ENCODE assay signal across 19 mouse cellular contexts in genomic region chr10:90220470-90220869, GRCm38 (mm10).
DNase-seq lines count a peak whose midpoint lies in the region; ATAC-seq and TF ChIP-seq lines count a peak whose summit lies in the region.
"Had no signal": no experiment of that assay in that cellular context is flagged by ENCODE, and none has a peak within 500 bp of the region (broad histone marks: within the 10 kb centered on the region; RNA-seq: fewer than 3 reads in every experiment).

No protein-coding gene starts in this region.

- TF ChIP-seq CTCF in forebrain, postnatal 0 days (IDR thresholded peaks at IDR 0.05; ENCODE audit: low read depth): no peak
- no peak for TF ChIP-seq CTCF in brain, embryonic 14.5 days (IDR thresholded peaks at IDR 0.05; ENCODE audit: borderline replicate concordance, extremely low read depth, insufficient read depth, insufficient read length)

- H3K4me3 ChIP-seq in forebrain, embryonic 14.5 days (ENCODE audit: low read depth, low read length): no peak overlapping the region
- no peak overlapping the region for H3K4me3 ChIP-seq in forebrain, embryonic 12.5 days (replicated peaks)
- no peak overlapping the region for H3K4me3 ChIP-seq in forebrain, embryonic 16.5 days (replicated peaks; ENCODE audit: low read length)
- H3K4me3 ChIP-seq in forebrain, postnatal 0 days (ENCODE audit: low read depth, low read length): no peak overlapping the region
- H3K4me3 ChIP-seq: embryonic facial prominence, embryonic 13.5 days; embryonic facial prominence, embryonic 15.5 days; erythroblast, embryonic 14.5 days; forebrain, embryonic 10.5 days had no signal

- no peak for TF ChIP-seq POLR2A in brain, embryonic 14.5 days (IDR thresholded peaks at IDR 0.05; ENCODE audit: borderline replicate concordance, extremely low read depth, insufficient read depth, insufficient read length, poor library complexity, severe bottlenecking)

- H3K36me3 ChIP-seq in forebrain, embryonic 14.5 days (ENCODE audit: control insufficient read depth, insufficient read depth, low read length): no peaks in the 10 kb centered on the region
- no peaks in the 10 kb centered on the region for H3K36me3 ChIP-seq in forebrain, embryonic 12.5 days (replicated peaks)
- H3K36me3 ChIP-seq in forebrain, embryonic 16.5 days (ENCODE audit: control insufficient read depth, insufficient read depth): no peaks in the 10 kb centered on the region
- no peaks in the 10 kb centered on the region for H3K36me3 ChIP-seq in forebrain, postnatal 0 days (ENCODE audit: insufficient read depth)
- H3K36me3 ChIP-seq: embryonic facial prominence, embryonic 13.5 days; embryonic facial prominence, embryonic 15.5 days; forebrain, embryonic 10.5 days had no signal

- no peaks in the 10 kb centered on the region for H3K9me3 ChIP-seq in forebrain, embryonic 14.5 days (replicated peaks; ENCODE audit: control insufficient read depth, low read length)
- H3K9me3 ChIP-seq in forebrain, embryonic 12.5 days: no peaks in the 10 kb centered on the region
- H3K9me3 ChIP-seq in forebrain, embryonic 16.5 days (ENCODE audit: control insufficient read depth, low read length): no peaks in the 10 kb centered on the region
- no peaks in the 10 kb centered on the region for H3K9me3 ChIP-seq in forebrain, postnatal 0 days (ENCODE audit: low read length)
- H3K9me3 ChIP-seq: embryonic facial prominence, embryonic 13.5 days; embryonic facial prominence, embryonic 15.5 days; forebrain, embryonic 10.5 days had no signal

- no peak overlapping the region for H3K9ac ChIP-seq in forebrain, embryonic 14.5 days (ENCODE audit: low read length)
- no peak overlapping the region for H3K9ac ChIP-seq in forebrain, embryonic 12.5 days
- no peak overlapping the region for H3K9ac ChIP-seq in forebrain, embryonic 16.5 days (replicated peaks; ENCODE audit: low read depth, low read length)
- H3K9ac ChIP-seq in forebrain, postnatal 0 days: no peak overlapping the region
- H3K9ac ChIP-seq: embryonic facial prominence, embryonic 13.5 days; embryonic facial prominence, embryonic 15.5 days had no signal

- peak; percentile 60 for DNase-seq in forebrain, embryonic 14.5 days (ENCODE audit: low spot score)
- no peak for DNase-seq in forebrain, postnatal 0 days
- DNase-seq in brain, adult 2 months (ENCODE audit: low read depth, low spot score): peak; percentile 15
- peak; percentile 52 for DNase-seq in brain, embryonic 14.5 days (ENCODE audit: low read depth)
- no peak for DNase-seq in thymus, postnatal 0 days (ENCODE audit: low spot score)
- DNase-seq: adrenal gland, adult 2 months; adrenal gland, postnatal 10 days; adrenal gland, postnatal 25 days; cerebellum, adult 11 months; cerebellum, adult 9-11 months; cerebellum, postnatal 14 days; cerebellum, postnatal 36 days; embryo, embryonic 11 days had no signal

- WGBS in forebrain, embryonic 14.5 days: 63% methylated on average over 3 of the region's 3 CpGs
- WGBS in forebrain, embryonic 12.5 days: 88% methylated on average over 3 of the region's 3 CpGs
- 48% methylated on average over 3 of the region's 3 CpGs for WGBS in forebrain, embryonic 16.5 days
- WGBS in forebrain, postnatal 0 days: 42% methylated on average over 3 of the region's 3 CpGs

- no peaks in the 10 kb centered on the region for H3K4me1 ChIP-seq in forebrain, embryonic 14.5 days (ENCODE audit: control insufficient read depth, insufficient read depth, low read length)
- H3K4me1 ChIP-seq in forebrain, embryonic 12.5 days: no peaks in the 10 kb centered on the region
- H3K4me1 ChIP-seq in forebrain, embryonic 16.5 days (replicated peaks; ENCODE audit: control insufficient read depth, insufficient read depth, low read length): peaks cover 5% of the 10 kb centered on the region
- H3K4me1 ChIP-seq in forebrain, postnatal 0 days (ENCODE audit: insufficient read depth): no peaks in the 10 kb centered on the region
- H3K4me1 ChIP-seq: embryonic facial prominence, embryonic 13.5 days; embryonic facial prominence, embryonic 15.5 days; forebrain, embryonic 10.5 days had no signal

- no peak overlapping the region for H3K27ac ChIP-seq in forebrain, embryonic 14.5 days (ENCODE audit: low read depth, low read length)
- H3K27ac ChIP-seq in forebrain, embryonic 12.5 days: no peak overlapping the region
- H3K27ac ChIP-seq in forebrain, embryonic 16.5 days (ENCODE audit: low read length): no peak overlapping the region
- H3K27ac ChIP-seq in forebrain, postnatal 0 days (ENCODE audit: low read depth, low read length): no peak overlapping the region
- H3K27ac ChIP-seq: embryonic facial prominence, embryonic 13.5 days; embryonic facial prominence, embryonic 15.5 days; forebrain, embryonic 10.5 days had no signal

- no peak; the same call in 1 of the 2 replicates for ATAC-seq in forebrain, embryonic 14.5 days
- ATAC-seq in forebrain, embryonic 12.5 days (ENCODE audit: low FRiP score): no peak
- peak; percentile 60 for ATAC-seq in forebrain, embryonic 16.5 days
- ATAC-seq in forebrain, postnatal 0 days: no peak

- H3K4me2 ChIP-seq in forebrain, embryonic 14.5 days (ENCODE audit: low read length): no peak overlapping the region
- no peak overlapping the region for H3K4me2 ChIP-seq in forebrain, embryonic 12.5 days
- H3K4me2 ChIP-seq in forebrain, embryonic 16.5 days (ENCODE audit: low read length): no peak overlapping the region
- H3K4me2 ChIP-seq in forebrain, postnatal 0 days (ENCODE audit: low read depth): no peak overlapping the region
- H3K4me2 ChIP-seq: embryonic facial prominence, embryonic 13.5 days; embryonic facial prominence, embryonic 15.5 days had no signal

- H3K27me3 ChIP-seq in forebrain, embryonic 14.5 days (replicated peaks; ENCODE audit: control insufficient read depth, insufficient read depth, low read length): no peaks in the 10 kb centered on the region
- no peaks in the 10 kb centered on the region for H3K27me3 ChIP-seq in forebrain, embryonic 12.5 days
- no peaks in the 10 kb centered on the region for H3K27me3 ChIP-seq in forebrain, embryonic 16.5 days (replicated peaks; ENCODE audit: control insufficient read depth, insufficient read depth, low read length)
- no peaks in the 10 kb centered on the region for H3K27me3 ChIP-seq in forebrain, postnatal 0 days (ENCODE audit: insufficient read depth, low read length)
- H3K27me3 ChIP-seq: embryonic facial prominence, embryonic 13.5 days; embryonic facial prominence, embryonic 15.5 days had no signal

Comparison
In these comparisons a context has a peak if more than half of its experiments do, and no peak if none do; other contexts are left out.
1. DNase-seq: peak in forebrain, embryonic 14.5 days (single experiment), brain, adult 2 months (single experiment) and brain, embryonic 14.5 days (single experiment); none in forebrain, postnatal 0 days (single experiment) and thymus, postnatal 0 days (single experiment).